Mouse (Mus musculus) liver, adult 2 months (tissue): ENCODE measurements at regions not wholly inside any gene's neighbourhood (a gene's known extent, or its start where the extent isn't known, plus 50 kb on each side); places are given as distances from the start of the nearest gene placed in this dataset.

Source experiments
- DNase-seq: peaks from one replicate; pipeline ENCODE4 v3.0.0-alpha.2; 2011; ENCODE audit warnings: low read depth, low spot score; ENCODE audit errors: extremely low read depth
- H3K27ac ChIP-seq: fragments of 200-500 bp; replicated peaks from 2 replicates; pipeline ENCODE4 v1.5.1; 2012; ENCODE audit warnings: low read depth, mild to moderate bottlenecking, control low read depth, inconsistent platforms, low read length; ENCODE audit not compliant: insufficient read depth
- H3K27me3 ChIP-seq: fragments of 200-500 bp; 2 replicates; pipeline ENCODE4 v1.6.1; 2012; ENCODE audit warnings: mild to moderate bottlenecking, moderate library complexity, low read length, inconsistent platforms; ENCODE audit not compliant: control insufficient read depth, insufficient read depth
- H3K36me3 ChIP-seq: fragments of 200-500 bp; 2 replicates; pipeline ENCODE4 v1.6.1; 2012; ENCODE audit warnings: low read length, inconsistent platforms; ENCODE audit not compliant: control insufficient read depth, insufficient read depth
- H3K4me1 ChIP-seq: fragments of 200-500 bp; 2 replicates; pipeline ENCODE4 v1.6.1; 2011; ENCODE audit warnings: low read length; ENCODE audit not compliant: control insufficient read depth, insufficient read depth
- H3K4me3 ChIP-seq: fragments of 200-500 bp; 2 replicates; pipeline ENCODE4 v1.5.1; 2011; ENCODE audit warnings: low read depth, mild to moderate bottlenecking, control low read depth, low read length, moderate library complexity; ENCODE audit not compliant: insufficient read depth
- H3K79me2 ChIP-seq: fragments of 200-500 bp; 2 replicates; pipeline ENCODE4 v1.6.1; 2012; ENCODE audit warnings: inconsistent platforms, mild to moderate bottlenecking, low read length, moderate library complexity; ENCODE audit not compliant: control insufficient read depth, insufficient read depth
- H3K9ac ChIP-seq: fragments of 200-500 bp; 2 replicates; pipeline ENCODE4 v1.6.1; 2012; ENCODE audit warnings: low read depth, mild to moderate bottlenecking, control low read depth, inconsistent platforms, low read length
- CTCF ChIP-seq: fragments of 200-500 bp; IDR thresholded peaks from 2 replicates; pipeline ENCODE4 v1.5.1; 2011; ENCODE audit warnings: low read depth, low read length, control low read depth
- POLR2A ChIP-seq: fragments of 200-500 bp; IDR thresholded peaks from 2 replicates; pipeline ENCODE4 v1.6.1; 2011; ENCODE audit warnings: low read length, control low read depth; ENCODE audit not compliant: insufficient read depth; ENCODE audit errors: extremely low read depth
- WGBS: fragments of 180-500 bp; shearing (Covaris S2); methylation state at CpG from one replicate; pipeline ENCODE4 v1.1.7; 2018; 5-methylcytosine and 5-hydroxymethylcytosine counted together

GRCm38 (mm10) chr4:33793398-33793797 lies 131.0 kb upstream of the Cnr1 start:
- H3K9ac ChIP-seq: no peak overlapping the region
- no peak overlapping the region for H3K4me3 ChIP-seq
- TF ChIP-seq POLR2A (no peak), CTCF (no peak)
- WGBS: 91% methylated on average over 8 of the region's 8 CpGs
- no peaks in the 10 kb centered on the region for H3K27me3 ChIP-seq
- H3K4me1 ChIP-seq: no peaks in the 10 kb centered on the region
- no peak overlapping the region for H3K27ac ChIP-seq
- H3K79me2 ChIP-seq: no peaks in the 10 kb centered on the region
- no peak for DNase-seq
- no peaks in the 10 kb centered on the region for H3K36me3 ChIP-seq

GRCm38 (mm10) chr4:33795461-33795860 lies 128.9 kb upstream of the Cnr1 start:
- no peak for DNase-seq
- H3K27me3 ChIP-seq: no peaks in the 10 kb centered on the region
- 99% methylated on average over 3 of the region's 3 CpGs for WGBS
- no peaks in the 10 kb centered on the region for H3K79me2 ChIP-seq
- H3K4me1 ChIP-seq: no peaks in the 10 kb centered on the region
- TF ChIP-seq POLR2A (no peak), CTCF (no peak)
- H3K4me3 ChIP-seq: no peak overlapping the region
- H3K9ac ChIP-seq: no peak overlapping the region
- H3K27ac ChIP-seq: no peak overlapping the region
- no peaks in the 10 kb centered on the region for H3K36me3 ChIP-seq

- Histone ChIP-seq H3K27me3 (no peaks in the 10 kb centered on the region), H3K79me2 (no peaks in the 10 kb centered on the region), H3K27ac (no peak overlapping the region), H3K4me3 (no peak overlapping the region), H3K4me1 (no peaks in the 10 kb centered on the region), H3K9ac (no peak overlapping the region), H3K36me3 (no peaks in the 10 kb centered on the region)
- WGBS: 85% methylated on average over 4 of the region's 4 CpGs
- no peak for DNase-seq
- no peak for TF ChIP-seq CTCF
- no peak for TF ChIP-seq POLR2A
These were observed 126.4 kb upstream of the Cnr1 start for GRCm38 (mm10) chr4:33797964-33798363.

- Histone ChIP-seq H3K4me1 (no peaks in the 10 kb centered on the region), H3K27ac (no peak overlapping the region), H3K36me3 (no peaks in the 10 kb centered on the region), H3K9ac (no peak overlapping the region), H3K79me2 (no peaks in the 10 kb centered on the region), H3K27me3 (no peaks in the 10 kb centered on the region), H3K4me3 (no peak overlapping the region)
- no peak for DNase-seq
- no peak for TF ChIP-seq POLR2A
- TF ChIP-seq CTCF: no peak
- 84% methylated on average over 6 of the region's 6 CpGs for WGBS
These were observed 125.7 kb upstream of the Cnr1 start for GRCm38 (mm10) chr4:33798654-33799053.

GRCm38 (mm10) chr4:33799110-33799509 lies 125.3 kb upstream of the Cnr1 start:
- Histone ChIP-seq H3K9ac (no peak overlapping the region), H3K4me1 (no peaks in the 10 kb centered on the region), H3K79me2 (no peaks in the 10 kb centered on the region), H3K36me3 (no peaks in the 10 kb centered on the region), H3K27me3 (no peaks in the 10 kb centered on the region), H3K4me3 (no peak overlapping the region), H3K27ac (no peak overlapping the region)
- 30% methylated on average over 6 of the region's 6 CpGs for WGBS
- no peak for DNase-seq
- no peak for TF ChIP-seq CTCF
- no peak for TF ChIP-seq POLR2A

- Histone ChIP-seq H3K9ac (no peak overlapping the region), H3K27me3 (no peaks in the 10 kb centered on the region), H3K79me2 (no peaks in the 10 kb centered on the region), H3K4me1 (no peaks in the 10 kb centered on the region), H3K27ac (no peak overlapping the region), H3K4me3 (no peak overlapping the region), H3K36me3 (no peaks in the 10 kb centered on the region)
- DNase-seq: no peak
- 49% methylated on average over 1 of the region's 1 CpGs for whole genome bisulfite sequencing
- TF ChIP-seq POLR2A (no peak), CTCF (no peak)
These were observed 124.6 kb upstream of the Cnr1 start for GRCm38 (mm10) chr4:33799831-33800230.
